Mouse (Mus musculus) liver, embryonic 14.5 days (tissue): ENCODE results near the gene Dmd.

Experiments
- CTCF ChIP-seq: IDR thresholded peaks from 2 replicates; pipeline ENCODE4 v1.5.1; 2016; ENCODE audit warnings: antibody characterized with exemption, low read depth, control low read depth
- EP300 ChIP-seq: IDR thresholded peaks from 2 replicates; pipeline ENCODE4 v1.6.1; 2016; ENCODE audit warnings: antibody characterized with exemption, low read depth

GRCm38 (mm10) chrX:83746301-83747008 is 797.8 kb downstream of the Dmd start:
- no peak for TF ChIP-seq CTCF
- no peak for TF ChIP-seq EP300
